Mouse (Mus musculus): ENCODE results near the gene Tmem184b. TPM values are rescaled to one million over a fixed set of nuclear protein-coding genes. Genes with fewer than 3 reads are reported as not detected.
A peak's percentile ranks its signal among the peaks of the same experiment; 100 is the strongest.

Gene Tmem184b
- total RNA-seq, 1 experiment from 2014 or later = 4.2 TPM

DNA sequence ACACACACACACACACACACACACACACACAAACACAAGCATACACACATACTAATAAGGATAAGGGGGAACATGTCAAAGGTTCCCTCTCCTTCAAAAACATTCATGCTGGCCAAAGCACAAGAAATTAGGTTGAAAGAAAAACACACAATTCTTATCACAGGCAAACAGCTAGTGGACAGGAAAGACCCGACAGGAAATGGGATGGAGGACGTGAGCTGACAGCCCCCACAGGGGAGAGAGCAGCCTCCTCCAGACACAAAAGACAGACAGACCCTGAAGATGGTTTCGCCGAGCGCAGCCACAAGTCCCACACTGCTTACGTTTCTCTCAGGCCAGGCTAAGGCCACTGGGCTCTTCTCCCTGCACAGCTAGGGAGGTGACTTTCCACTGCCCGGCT is 28.6 kb upstream of the Tmem184b start:
- peak; percentile 55 for ATAC-seq (replicated peaks; ENCODE audit: low read depth, poor library complexity, severe bottlenecking)

DNA sequence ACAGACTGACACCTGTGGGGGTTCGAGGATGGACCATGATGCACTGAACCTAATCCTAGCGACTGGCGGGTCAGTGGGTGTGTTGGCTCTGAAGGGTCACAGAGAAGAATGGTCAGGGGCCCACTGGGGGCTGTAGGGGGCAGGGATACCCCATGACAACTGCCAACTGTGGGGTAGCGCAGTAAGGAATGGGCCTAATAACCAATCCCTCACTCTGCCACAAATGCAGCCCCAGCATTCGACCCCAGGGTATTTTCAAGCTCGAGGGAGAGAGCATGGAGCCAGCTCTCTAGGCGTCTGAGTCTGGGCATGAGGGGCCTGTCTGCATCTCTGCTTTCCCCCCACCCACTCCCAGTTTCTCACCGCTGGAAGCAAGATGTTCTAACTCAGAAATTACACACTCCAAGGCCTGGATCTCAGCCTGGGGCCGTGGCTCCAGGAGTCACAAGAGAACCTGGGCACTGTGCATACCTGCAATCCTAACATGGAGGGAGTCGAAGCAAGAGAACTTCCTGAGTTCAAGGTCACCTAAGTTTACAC is 27.2 kb upstream of the Tmem184b start:
- ATAC-seq (replicated peaks; ENCODE audit: low read depth, poor library complexity, severe bottlenecking) = no peak

GRCm38 (mm10) chr15:79429994-79430393 is 26.6 kb upstream of the Tmem184b start:
- ATAC-seq (replicated peaks; ENCODE audit: low read depth, poor library complexity, severe bottlenecking) = no peak

DNA sequence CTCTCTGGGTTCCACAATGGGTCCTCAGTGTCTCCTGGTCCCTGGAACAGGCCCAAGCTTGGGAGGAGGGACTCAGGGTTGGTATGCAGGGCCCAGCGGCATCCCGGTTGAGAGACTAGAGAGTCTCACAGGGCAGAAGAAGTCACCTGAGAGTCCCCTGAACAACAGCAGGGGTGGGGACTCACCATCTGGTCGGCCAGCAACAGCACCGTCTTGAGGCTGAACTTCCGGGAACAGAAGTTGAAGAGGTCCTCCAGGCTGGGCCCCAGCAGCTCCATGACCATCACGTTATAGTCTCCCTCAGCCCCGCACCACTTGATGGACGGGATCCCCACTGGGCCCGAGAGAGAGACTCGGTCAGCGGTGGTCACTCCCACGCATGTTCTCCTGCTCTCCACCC is 26.2 kb upstream of the Tmem184b start:
- no peak for ATAC-seq (replicated peaks; ENCODE audit: low read depth, poor library complexity, severe bottlenecking)

DNA sequence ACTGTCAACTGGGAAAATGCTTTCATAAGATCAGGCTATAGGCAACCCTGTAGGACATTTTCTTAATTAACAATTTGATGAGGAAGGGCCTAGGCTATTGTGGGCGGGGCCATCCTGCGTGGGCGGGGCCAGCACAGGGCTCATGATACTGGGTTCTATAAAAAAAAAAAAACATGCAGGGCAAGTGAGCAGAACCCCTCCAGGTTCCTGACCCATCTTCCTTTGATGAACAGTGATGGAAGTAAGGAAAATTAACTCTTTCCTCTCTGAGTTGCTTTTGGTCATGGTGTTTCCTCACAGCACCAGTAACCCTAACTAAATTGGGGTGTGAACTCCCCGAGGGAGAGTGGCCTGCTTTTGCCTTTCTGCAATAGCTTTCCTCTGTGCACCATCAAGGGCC is 25.2 kb upstream of the Tmem184b start:
- ATAC-seq (replicated peaks; ENCODE audit: low read depth, poor library complexity, severe bottlenecking) = no peak

DNA sequence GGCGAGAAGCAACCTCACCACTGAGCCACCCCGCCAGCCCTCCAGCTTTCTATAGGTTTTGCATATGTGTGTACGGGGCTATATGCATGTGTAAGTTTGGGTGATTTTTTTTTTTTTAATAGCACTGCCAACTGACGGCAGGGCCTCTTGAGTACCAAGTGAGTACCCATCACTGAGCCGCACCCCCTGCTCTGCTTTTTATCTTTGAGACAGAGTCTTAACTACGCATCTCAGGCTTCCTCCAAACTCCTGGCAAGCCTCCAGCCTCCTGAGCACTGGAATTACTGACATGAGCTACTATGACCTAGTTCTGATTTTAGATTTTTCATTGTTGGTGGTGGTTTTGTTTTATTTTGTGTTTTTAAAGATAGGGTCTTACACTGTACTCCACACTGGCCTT is 24.1 kb upstream of the Tmem184b start:
- peak; percentile 76 for ATAC-seq (replicated peaks; ENCODE audit: low read depth, poor library complexity, severe bottlenecking)

GRCm38 (mm10) chr15:79425516-79425915 is 22.1 kb upstream of the Tmem184b start:
- ATAC-seq (replicated peaks; ENCODE audit: low read depth, poor library complexity, severe bottlenecking) = no peak

- ATAC-seq (replicated peaks; ENCODE audit: low read depth, poor library complexity, severe bottlenecking) = no peak
Measured at GRCm38 (mm10) chr15:79424602-79425001, 21.2 kb upstream of the Tmem184b start.

- ATAC-seq (replicated peaks; ENCODE audit: low read depth, poor library complexity, severe bottlenecking) = no peak
Measured at GRCm38 (mm10) chr15:79422715-79423243, 19.4 kb upstream of the Tmem184b start.

DNA sequence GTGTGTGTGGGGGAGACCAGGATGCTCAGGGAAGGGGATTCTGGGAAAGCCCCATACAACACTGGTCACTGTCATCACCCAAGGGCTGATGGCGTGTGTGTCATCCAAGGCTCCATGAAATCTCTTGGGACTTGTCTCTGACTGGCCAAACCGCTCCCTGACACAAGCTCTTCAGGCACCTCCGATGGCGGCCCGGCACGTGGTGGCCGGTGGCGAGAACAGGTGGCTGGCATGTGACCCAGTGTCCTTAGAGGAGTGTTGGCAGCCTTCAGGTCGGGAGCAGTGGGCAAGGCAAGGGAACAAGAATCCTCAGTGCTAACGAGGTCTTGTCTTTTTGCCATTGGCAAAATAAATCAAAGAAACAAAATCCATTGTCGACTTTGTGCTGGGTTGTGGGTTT is 15.3 kb upstream of the Tmem184b start:
- no peak for ATAC-seq (replicated peaks; ENCODE audit: low read depth, poor library complexity, severe bottlenecking)

GRCm38 (mm10) chr15:79418265-79418664 is 14.9 kb upstream of the Tmem184b start:
- no peak for ATAC-seq (replicated peaks; ENCODE audit: low read depth, poor library complexity, severe bottlenecking)

- ATAC-seq (replicated peaks; ENCODE audit: low read depth, poor library complexity, severe bottlenecking) = no peak
Measured at GRCm38 (mm10) chr15:79417379-79417778, 14.0 kb upstream of the Tmem184b start.

DNA sequence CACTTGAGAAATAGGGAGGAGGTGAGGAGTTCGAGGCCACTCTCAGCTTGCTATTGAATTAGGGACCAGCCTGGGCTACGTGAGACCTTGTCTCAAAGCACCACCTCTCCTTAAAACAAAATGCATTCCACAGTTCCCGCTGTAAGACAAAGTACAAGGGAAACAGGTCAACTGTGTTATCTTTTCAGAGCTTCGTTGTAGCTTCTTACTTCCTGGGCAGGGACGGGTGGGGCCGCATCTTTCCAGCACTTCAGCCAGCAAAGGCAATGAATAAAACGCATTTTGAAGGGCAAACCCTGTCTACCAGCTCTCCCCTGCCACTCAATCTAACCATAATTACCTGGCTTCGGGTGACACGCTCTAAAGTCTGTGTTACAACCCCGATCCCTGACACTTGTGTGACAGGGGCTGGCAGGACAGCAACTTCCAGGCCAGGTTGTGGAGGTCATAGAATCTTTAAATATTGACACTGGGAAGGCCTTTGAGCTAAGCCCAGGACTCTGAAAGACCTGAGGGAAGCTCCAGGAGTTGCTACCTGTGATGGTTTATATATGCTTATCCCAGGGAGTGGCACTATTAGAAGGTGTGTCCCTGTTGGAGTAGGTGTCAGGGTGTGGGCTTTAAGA is 13.2 kb upstream of the Tmem184b start:
- no peak for ATAC-seq (replicated peaks; ENCODE audit: low read depth, poor library complexity, severe bottlenecking)

DNA sequence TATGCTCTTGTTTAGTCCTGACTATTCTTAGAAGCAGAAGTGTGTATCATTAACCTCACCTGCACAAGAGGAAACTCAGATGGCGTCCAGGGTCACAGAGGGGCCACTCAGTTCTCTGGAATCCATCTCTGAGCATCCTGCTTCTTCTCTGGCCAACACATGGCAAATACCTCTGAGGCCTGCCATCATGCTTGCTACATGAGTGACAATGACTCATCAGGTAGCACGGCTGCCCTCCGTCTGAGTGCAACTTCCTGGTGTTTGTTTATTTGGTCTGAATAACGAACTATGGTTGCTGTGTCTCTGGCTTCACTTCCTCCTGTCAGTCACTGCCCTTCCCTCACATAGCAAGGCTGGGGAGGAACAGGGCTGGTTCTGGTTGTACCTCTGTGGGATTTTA is 11.1 kb upstream of the Tmem184b start:
- ATAC-seq (replicated peaks; ENCODE audit: low read depth, poor library complexity, severe bottlenecking) = peak; percentile 91

- ATAC-seq (replicated peaks; ENCODE audit: low read depth, poor library complexity, severe bottlenecking) = peak; percentile 42; the same call in 1 of the 2 replicates
Measured at GRCm38 (mm10) chr15:79413802-79414201, 10.4 kb upstream of the Tmem184b start.

- no peak for ATAC-seq (replicated peaks; ENCODE audit: low read depth, poor library complexity, severe bottlenecking)
Measured at GRCm38 (mm10) chr15:79413201-79413600, 9.8 kb upstream of the Tmem184b start.

DNA sequence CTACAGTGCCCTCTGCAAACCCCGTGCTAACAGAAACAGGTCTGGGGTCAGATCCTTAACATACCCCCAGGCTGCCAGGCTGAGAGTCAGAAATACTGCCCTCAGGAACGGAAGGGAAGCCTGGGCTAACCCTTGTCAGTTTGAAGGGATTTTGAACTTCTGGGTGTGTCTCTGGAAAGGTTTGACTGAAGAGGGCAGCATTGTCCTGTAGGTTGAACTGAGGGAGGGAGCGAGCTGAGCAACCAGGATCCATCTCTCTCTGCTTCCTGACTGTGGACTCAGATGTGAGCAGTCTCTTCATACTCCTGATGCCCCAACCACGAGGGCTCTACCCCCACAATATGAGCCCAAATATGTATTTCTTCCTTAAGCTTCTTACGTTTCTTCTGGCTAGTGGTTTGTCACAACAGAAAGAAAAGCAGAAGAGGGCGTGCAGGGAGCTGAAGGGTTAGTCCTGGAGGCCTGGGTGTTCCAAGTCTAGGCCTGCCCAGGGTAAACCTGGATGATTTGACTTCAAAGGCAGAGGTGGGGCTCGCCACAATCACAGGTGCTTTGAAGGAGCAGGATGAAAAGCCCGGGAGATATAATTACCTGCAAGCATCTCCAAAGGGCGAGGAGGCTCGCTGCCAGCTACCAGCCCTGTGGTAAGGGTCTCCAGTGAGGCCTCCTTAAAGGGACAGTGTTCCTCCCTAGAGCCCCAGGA is 8.1 kb upstream of the Tmem184b start:
- no peak for ATAC-seq (replicated peaks; ENCODE audit: low read depth, poor library complexity, severe bottlenecking)

GRCm38 (mm10) chr15:79409077-79409573 is 5.8 kb upstream of the Tmem184b start:
- peak; percentile 42 for ATAC-seq (replicated peaks; ENCODE audit: low read depth, poor library complexity, severe bottlenecking)

DNA sequence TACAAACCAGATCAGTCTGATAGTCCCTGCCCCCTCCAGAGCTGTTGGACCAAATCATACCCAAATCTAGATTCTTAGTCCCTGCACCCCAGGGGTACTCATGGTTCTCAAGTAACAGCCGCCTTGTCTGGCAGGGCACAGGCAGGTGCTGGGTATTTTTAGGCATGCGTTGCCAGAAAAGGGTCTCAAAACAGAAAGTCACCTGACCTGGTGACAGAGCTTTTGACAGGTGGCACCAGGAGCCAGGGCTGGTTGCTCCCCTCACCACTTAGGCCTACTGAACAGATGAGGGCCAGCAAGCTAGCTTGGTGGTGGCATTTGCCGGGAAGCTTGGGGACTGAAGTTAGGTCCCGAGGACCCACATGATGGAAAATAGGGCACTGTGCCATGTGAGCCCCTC is 3.2 kb upstream of the Tmem184b start:
- ATAC-seq (replicated peaks; ENCODE audit: low read depth, poor library complexity, severe bottlenecking) = no peak

DNA sequence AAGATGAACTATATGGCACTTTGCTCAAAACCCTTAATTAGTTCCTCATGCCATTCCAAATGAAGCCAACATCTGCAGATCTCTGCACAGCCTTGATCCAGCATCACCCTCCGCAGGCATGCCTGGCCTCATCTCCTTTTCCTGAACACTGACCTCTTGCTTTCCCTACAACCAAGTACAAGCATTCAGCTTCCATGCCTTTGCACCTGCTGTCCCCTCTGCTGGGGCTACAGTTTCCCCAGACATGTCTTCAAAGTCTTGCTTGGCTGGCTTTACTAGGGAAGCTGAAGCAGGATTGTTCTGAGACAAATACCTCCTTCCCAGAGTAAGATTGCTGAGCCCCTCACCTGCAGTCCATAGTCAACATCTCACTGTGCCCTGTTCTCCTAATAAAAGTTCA is 908 bp upstream of the Tmem184b start:
- no peak for ATAC-seq (replicated peaks; ENCODE audit: low read depth, poor library complexity, severe bottlenecking)

DNA sequence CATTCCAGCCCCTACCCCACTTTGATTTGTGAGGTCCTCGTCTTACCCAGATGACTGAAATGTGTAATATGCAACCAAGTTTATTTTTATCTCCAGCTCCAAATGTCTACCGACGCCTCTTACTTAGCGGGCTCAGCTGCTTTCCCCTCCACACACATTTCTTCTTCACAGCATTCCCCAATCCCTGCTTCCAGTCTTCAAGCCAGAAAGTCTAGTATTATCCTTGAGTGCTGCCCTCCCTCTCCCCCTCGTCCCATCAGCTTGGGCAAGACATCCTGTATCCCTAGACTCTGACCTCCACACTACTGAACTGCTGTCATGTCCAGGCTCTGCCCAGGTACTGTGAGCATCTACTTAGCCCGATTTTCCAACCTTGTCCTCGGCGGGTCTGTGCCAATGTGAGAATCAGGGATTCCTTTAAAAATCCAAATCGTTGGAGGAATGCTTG is 418 bp upstream of the Tmem184b start:
- no peak for ATAC-seq (replicated peaks; ENCODE audit: low read depth, poor library complexity, severe bottlenecking)

Data from common myeloid progenitor, adult 5-6 weeks (primary cell).